In the genomic region with DNA sequence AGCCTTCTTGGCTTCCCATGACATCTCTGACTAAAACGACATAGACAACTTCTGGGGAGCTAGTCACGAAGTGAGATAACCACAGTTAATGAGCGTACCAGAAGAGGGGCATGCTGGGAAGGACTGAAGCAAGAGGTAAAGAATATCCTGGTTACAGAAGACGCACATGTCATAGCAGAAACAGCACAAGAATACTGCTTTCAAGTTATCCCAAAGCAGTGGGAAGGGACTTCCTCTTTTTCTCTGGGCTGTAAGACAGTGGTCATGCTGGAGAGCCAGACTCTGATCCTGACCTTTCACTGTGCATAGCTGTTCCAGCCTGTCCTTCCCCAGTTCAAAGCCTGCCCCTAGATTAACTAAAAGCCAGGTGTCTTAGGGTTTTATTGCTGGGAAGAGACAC, we compare ENCODE assay signal across 16 mouse cellular contexts.
"Had no signal": no experiment of that assay in that cellular context is flagged by ENCODE, and none has a peak within 500 bp of the region (broad histone marks: within the 10 kb centered on the region; RNA-seq: fewer than 3 reads in every experiment).

No protein-coding gene starts in this region.

- ATAC-seq: midbrain, embryonic 13.5 days; midbrain, embryonic 16.5 days had no signal

- DNase-seq: kidney, adult 11 months; kidney, adult 8-10 months; kidney, postnatal 10 days; kidney, postnatal 4 days; liver; liver, embryonic 13.5 days; lung, adult 2 months; lung, postnatal 14 days; lung, postnatal 4 days; thymus, postnatal 36 days had no signal

- H3K9me3 ChIP-seq: kidney, embryonic 15.5 days; limb, embryonic 10.5 days; liver, embryonic 13.5 days; midbrain, embryonic 13.5 days had no signal

- H3K27me3 ChIP-seq: kidney, embryonic 15.5 days; limb, embryonic 13.5 days; liver, embryonic 13.5 days; midbrain, embryonic 13.5 days had no signal

- H3K36me3 ChIP-seq: kidney, embryonic 15.5 days; limb, embryonic 10.5 days; limb, embryonic 13.5 days; liver, embryonic 13.5 days; midbrain, embryonic 13.5 days had no signal

- H3K4me3 ChIP-seq: kidney, embryonic 15.5 days; limb, embryonic 10.5 days; limb, embryonic 13.5 days; liver, embryonic 13.5 days; midbrain, embryonic 13.5 days had no signal

- H3K27ac ChIP-seq: kidney, embryonic 15.5 days; limb, embryonic 10.5 days; limb, embryonic 13.5 days; liver, embryonic 13.5 days; midbrain, embryonic 13.5 days; stomach, postnatal 0 days had no signal

- H3K9ac ChIP-seq: kidney, embryonic 15.5 days; limb, embryonic 13.5 days; liver, embryonic 13.5 days; midbrain, embryonic 13.5 days had no signal

- H3K4me2 ChIP-seq: kidney, embryonic 15.5 days; limb, embryonic 13.5 days; liver, embryonic 13.5 days; midbrain, embryonic 13.5 days had no signal
